Mouse (Mus musculus): Measurements from ENCODE around the gene Dbndd2. TPM values are rescaled to one million over a fixed set of nuclear protein-coding genes. Genes with fewer than 3 reads are reported as not detected.

The Dbndd2 gene
- total RNA-seq, 1 experiment, result 4.2 TPM

DNA sequence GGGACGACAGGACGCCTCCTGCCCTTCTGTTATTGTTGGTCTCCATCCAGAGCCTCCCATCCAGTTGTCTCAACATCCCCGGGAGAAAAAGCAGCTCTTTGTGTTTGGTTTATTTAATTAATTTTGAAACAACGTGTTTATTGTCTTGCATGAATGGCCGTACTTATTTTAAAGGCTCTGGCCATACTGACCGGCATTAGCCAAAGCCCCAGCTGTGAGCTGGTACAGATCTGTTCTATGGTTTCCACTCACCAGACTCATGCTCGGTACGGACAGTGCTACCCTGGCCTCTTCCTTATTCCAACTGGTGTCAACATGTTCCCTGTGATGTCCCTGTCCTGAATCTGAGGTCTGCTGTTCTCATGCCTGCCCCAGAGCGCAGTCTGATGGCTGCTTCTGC, 30.0 kb downstream of the Dbndd2 start:
- H3K9me3 ChIP-seq (ENCODE audit: control insufficient read depth, insufficient read depth, low read depth, low read length), result no peaks in the 10 kb centered on the region
- H3K36me3 ChIP-seq (ENCODE audit: control insufficient read depth, insufficient read depth, low read length, poor library complexity, severe bottlenecking), result no peaks in the 10 kb centered on the region
- TF ChIP-seq CHD2 (IDR thresholded peaks at IDR 0.05; ENCODE audit: low read depth, low read length) (no peak), MAFK (IDR thresholded peaks at IDR 0.05; ENCODE audit: insufficient read depth, low read depth, low read length) (no peak), ZC3H11A (IDR thresholded peaks at IDR 0.05; ENCODE audit: borderline replicate concordance, low read depth, low read length) (no peak), HCFC1 (IDR thresholded peaks at IDR 0.05; ENCODE audit: borderline replicate concordance, insufficient read depth, low read length) (no peak), ZNF384 (IDR thresholded peaks at IDR 0.05; ENCODE audit: low read depth, low read length) (no peak)
- in situ Hi-C loops (cut with MboI; ENCODE audit: low sequenced_read_pairs in 2 of 2, unreplicated experiment in 2 of 2), result no loop called here
- no peak overlapping the region for H3K9ac ChIP-seq (ENCODE audit: insufficient read depth, low read depth, low read length, poor library complexity, severe bottlenecking)
- no peak for DNase-seq (ENCODE audit: low read depth, low spot score)
- no peak overlapping the region for H3K4me3 ChIP-seq (ENCODE audit: insufficient read depth in 1 of 2, low read depth in 1 of 2, low read length in 2 of 2, poor library complexity in 1 of 2, severe bottlenecking in 1 of 2)
- peaks cover 0 to 12% of the 10 kb centered on the region in 2 experiments; a peak in 1 of 4 replicates for H3K4me1 ChIP-seq (ENCODE audit: control insufficient read depth in 2 of 2, insufficient read depth in 2 of 2, low read length in 2 of 2, poor library complexity in 1 of 2)
- H3K27ac ChIP-seq (ENCODE audit: insufficient read depth, low read depth, low read length, poor library complexity, severe bottlenecking), result no peak overlapping the region

DNA sequence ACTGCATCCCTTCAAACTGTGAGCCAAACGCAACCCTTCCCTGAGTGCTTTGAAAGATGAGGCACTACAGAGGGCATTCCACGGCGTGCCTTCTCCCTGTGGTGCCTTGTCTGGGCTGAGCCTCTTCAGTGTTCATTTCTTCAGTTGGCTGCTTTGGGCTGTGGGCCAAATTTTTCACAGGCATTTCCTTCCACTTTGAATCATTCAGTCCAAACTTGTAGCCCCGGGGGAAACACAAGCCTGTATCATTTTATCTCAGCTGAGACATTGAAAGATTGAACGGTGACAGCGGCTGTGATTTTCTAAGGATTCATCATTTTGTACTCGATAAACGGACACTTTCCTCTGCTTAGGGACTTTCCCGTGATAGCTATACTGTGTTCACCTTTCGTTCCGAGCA, 30.7 kb downstream of the Dbndd2 start:
- no peak overlapping the region for H3K9ac ChIP-seq (ENCODE audit: insufficient read depth, low read depth, low read length, poor library complexity, severe bottlenecking)
- no peak overlapping the region for H3K4me3 ChIP-seq (ENCODE audit: insufficient read depth in 1 of 2, low read depth in 1 of 2, low read length in 2 of 2, poor library complexity in 1 of 2, severe bottlenecking in 1 of 2)
- no peaks in the 10 kb centered on the region for H3K9me3 ChIP-seq (ENCODE audit: control insufficient read depth, insufficient read depth, low read depth, low read length)
- DNase-seq (ENCODE audit: low read depth, low spot score), result no peak
- H3K36me3 ChIP-seq (ENCODE audit: control insufficient read depth, insufficient read depth, low read length, poor library complexity, severe bottlenecking), result no peaks in the 10 kb centered on the region
- no peak for TF ChIP-seq HCFC1 (IDR thresholded peaks at IDR 0.05; ENCODE audit: borderline replicate concordance, insufficient read depth, low read length)
- TF ChIP-seq ZNF384 (IDR thresholded peaks at IDR 0.05; ENCODE audit: low read depth, low read length), result no peak
- no peak for TF ChIP-seq ZC3H11A (IDR thresholded peaks at IDR 0.05; ENCODE audit: borderline replicate concordance, low read depth, low read length)
- no peak for TF ChIP-seq CHD2 (IDR thresholded peaks at IDR 0.05; ENCODE audit: low read depth, low read length)
- TF ChIP-seq MAFK (IDR thresholded peaks at IDR 0.05; ENCODE audit: insufficient read depth, low read depth, low read length), result no peak
- in situ Hi-C loops (cut with MboI; ENCODE audit: low sequenced_read_pairs in 2 of 2, unreplicated experiment in 2 of 2), result no loop called here
- H3K4me1 ChIP-seq (ENCODE audit: control insufficient read depth in 2 of 2, insufficient read depth in 2 of 2, low read length in 2 of 2, poor library complexity in 1 of 2), result peaks cover 3 to 8% of the 10 kb centered on the region in 2 experiments; a peak in 2 of 4 replicates
- H3K27ac ChIP-seq (ENCODE audit: insufficient read depth, low read depth, low read length, poor library complexity, severe bottlenecking), result no peak overlapping the region

DNA sequence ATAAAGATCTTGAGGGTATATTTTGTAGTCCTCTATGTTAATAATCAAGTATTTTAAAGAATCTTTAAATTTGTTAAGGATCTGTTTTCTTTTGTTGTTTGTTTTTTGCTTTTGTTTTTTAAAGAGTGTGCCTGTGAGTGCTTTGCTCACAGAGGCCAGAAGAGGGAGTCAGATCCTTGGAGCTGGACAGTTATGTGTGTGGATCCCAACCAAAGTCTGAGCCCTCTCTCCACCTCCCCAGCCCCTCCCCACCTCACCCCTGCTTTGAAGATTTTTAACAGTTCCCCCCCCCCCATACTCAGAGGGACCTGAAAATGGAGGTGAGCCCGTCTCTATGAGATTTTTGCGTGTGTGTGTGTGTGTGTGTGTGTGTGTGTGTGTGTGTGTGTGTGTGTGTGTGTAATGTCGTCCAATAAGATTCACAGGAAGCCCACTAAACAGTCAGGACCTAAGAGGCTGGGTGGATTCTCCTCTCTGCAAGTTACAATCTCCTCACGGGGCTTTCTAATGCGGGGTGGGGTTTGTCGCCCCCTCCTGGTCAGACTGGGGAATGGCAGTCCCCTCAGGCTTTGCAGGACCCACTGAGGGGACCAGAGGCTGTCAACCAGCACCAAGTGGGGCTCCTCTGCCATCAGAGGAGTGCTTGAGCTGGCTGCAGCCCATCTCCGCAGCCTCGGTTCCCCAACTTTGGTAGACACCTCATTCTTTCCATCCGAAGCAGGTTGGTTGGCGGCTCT, 31.7 kb downstream of the Dbndd2 start:
- no peak overlapping the region for H3K27ac ChIP-seq (ENCODE audit: insufficient read depth, low read depth, low read length, poor library complexity, severe bottlenecking)
- peak; percentile 66 for DNase-seq (ENCODE audit: low read depth, low spot score)
- no peak overlapping the region for H3K4me3 ChIP-seq (ENCODE audit: insufficient read depth in 1 of 2, low read depth in 1 of 2, low read length in 2 of 2, poor library complexity in 1 of 2, severe bottlenecking in 1 of 2)
- H3K36me3 ChIP-seq (ENCODE audit: control insufficient read depth, insufficient read depth, low read length, poor library complexity, severe bottlenecking), result no peaks in the 10 kb centered on the region
- no peak overlapping the region for H3K9ac ChIP-seq (ENCODE audit: insufficient read depth, low read depth, low read length, poor library complexity, severe bottlenecking)
- TF ChIP-seq CHD2 (IDR thresholded peaks at IDR 0.05; ENCODE audit: low read depth, low read length), result no peak
- TF ChIP-seq ZC3H11A (IDR thresholded peaks at IDR 0.05; ENCODE audit: borderline replicate concordance, low read depth, low read length), result no peak
- TF ChIP-seq HCFC1 (IDR thresholded peaks at IDR 0.05; ENCODE audit: borderline replicate concordance, insufficient read depth, low read length), result no peak
- no peak for TF ChIP-seq MAFK (IDR thresholded peaks at IDR 0.05; ENCODE audit: insufficient read depth, low read depth, low read length)
- no peak for TF ChIP-seq ZNF384 (IDR thresholded peaks at IDR 0.05; ENCODE audit: low read depth, low read length)
- in situ Hi-C loops (cut with MboI; ENCODE audit: low sequenced_read_pairs in 2 of 2, unreplicated experiment in 2 of 2), result no loop called here
- no peaks in the 10 kb centered on the region for H3K9me3 ChIP-seq (ENCODE audit: control insufficient read depth, insufficient read depth, low read depth, low read length)
- peaks cover 4 to 6% of the 10 kb centered on the region in 2 experiments; a peak in 3 of 4 replicates for H3K4me1 ChIP-seq (ENCODE audit: control insufficient read depth in 2 of 2, insufficient read depth in 2 of 2, low read length in 2 of 2, poor library complexity in 1 of 2)

DNA sequence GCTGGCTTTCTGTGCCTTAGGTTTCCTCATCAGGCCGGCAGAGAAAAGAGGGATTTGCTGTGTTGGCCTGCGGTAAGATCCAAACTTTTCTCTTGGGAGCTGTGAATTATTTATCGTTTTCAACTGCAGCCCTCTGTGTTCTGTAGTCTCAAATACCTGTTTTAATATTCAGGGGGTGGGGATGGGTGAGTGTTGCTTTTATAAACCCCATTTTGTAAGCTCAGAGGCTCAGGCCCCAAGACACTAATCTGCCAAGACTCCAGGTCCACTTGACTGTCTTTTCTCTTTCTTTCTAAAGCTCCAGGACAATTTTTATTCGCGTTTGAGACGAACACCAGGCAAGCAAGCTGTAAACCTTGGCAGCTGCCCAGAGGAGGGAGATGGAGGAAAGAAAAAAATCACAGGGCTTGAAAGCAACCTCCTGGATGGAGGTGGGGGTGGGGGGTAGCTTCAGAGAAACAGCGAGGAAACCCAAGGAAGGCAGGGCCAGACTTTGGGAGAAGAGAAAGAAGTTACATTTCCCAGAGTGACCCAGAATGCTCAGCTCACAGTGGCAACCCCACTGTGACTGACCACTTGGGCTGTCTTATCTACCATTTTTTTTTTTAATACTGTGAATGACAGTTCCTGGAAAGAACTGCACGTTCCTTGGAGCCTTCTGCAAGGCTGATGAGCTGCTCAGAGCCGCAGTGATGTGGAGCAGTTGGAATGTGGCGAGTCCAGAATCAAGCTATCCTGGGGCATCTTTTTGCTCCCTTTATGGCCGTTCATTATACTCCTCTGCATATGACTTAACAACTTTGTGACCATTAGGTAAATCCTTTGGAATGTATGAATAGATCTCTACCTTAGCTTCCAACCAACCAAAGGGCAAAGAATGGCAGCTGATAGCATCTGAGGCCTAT, 32.6 kb downstream of the Dbndd2 start:
- no peak for TF ChIP-seq HCFC1 (IDR thresholded peaks at IDR 0.05; ENCODE audit: borderline replicate concordance, insufficient read depth, low read length)
- no peak for TF ChIP-seq MAFK (IDR thresholded peaks at IDR 0.05; ENCODE audit: insufficient read depth, low read depth, low read length)
- TF ChIP-seq ZC3H11A (IDR thresholded peaks at IDR 0.05; ENCODE audit: borderline replicate concordance, low read depth, low read length), result no peak
- TF ChIP-seq ZNF384 (IDR thresholded peaks at IDR 0.05; ENCODE audit: low read depth, low read length), result no peak
- no peak for TF ChIP-seq CHD2 (IDR thresholded peaks at IDR 0.05; ENCODE audit: low read depth, low read length)
- H3K36me3 ChIP-seq (ENCODE audit: control insufficient read depth, insufficient read depth, low read length, poor library complexity, severe bottlenecking), result no peaks in the 10 kb centered on the region
- no peaks in the 10 kb centered on the region for H3K9me3 ChIP-seq (ENCODE audit: control insufficient read depth, insufficient read depth, low read depth, low read length)
- H3K4me3 ChIP-seq (ENCODE audit: insufficient read depth in 1 of 2, low read depth in 1 of 2, low read length in 2 of 2, poor library complexity in 1 of 2, severe bottlenecking in 1 of 2), result no peak overlapping the region
- DNase-seq (ENCODE audit: low read depth, low spot score), result no peak
- H3K9ac ChIP-seq (ENCODE audit: insufficient read depth, low read depth, low read length, poor library complexity, severe bottlenecking), result no peak overlapping the region
- H3K4me1 ChIP-seq (ENCODE audit: control insufficient read depth in 2 of 2, insufficient read depth in 2 of 2, low read length in 2 of 2, poor library complexity in 1 of 2), result peaks cover 3 to 4% of the 10 kb centered on the region in 2 experiments; a peak in 3 of 4 replicates
- in situ Hi-C loops (cut with MboI; ENCODE audit: low sequenced_read_pairs in 2 of 2, unreplicated experiment in 2 of 2), result no loop called here
- no peak overlapping the region for H3K27ac ChIP-seq (ENCODE audit: insufficient read depth, low read depth, low read length, poor library complexity, severe bottlenecking)
